Mouse (Mus musculus): ENCODE results near the gene 1700029P11Rik. TPM values are rescaled to one million over a fixed set of nuclear protein-coding genes. Genes with fewer than 3 reads are reported as not detected.

1700029P11Rik gene
- total and polyA plus RNA-seq, 2 experiments from 2014 or later, result not detected

DNA sequence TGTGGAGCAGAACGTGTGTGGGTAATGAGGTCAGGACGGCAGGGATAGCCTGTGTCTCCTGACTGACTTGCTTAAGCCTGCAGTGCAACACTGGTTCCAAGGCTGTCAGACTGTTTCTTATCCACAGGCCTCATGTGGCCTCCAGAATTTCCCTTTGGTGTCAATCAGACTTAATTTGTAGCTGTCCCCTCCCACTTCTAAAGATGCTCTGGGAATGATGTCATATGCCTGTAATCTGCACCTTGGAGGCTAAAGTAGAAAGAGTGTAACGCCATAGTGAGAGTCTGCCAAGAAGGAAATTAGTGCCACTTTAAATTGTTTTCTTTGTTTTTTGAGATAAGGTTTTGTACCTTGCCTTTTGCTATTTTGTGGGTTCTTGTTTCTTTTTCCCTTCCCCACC, 38.9 kb downstream of the 1700029P11Rik start:
- DNase-seq (no peak), ATAC-seq (no peak)
- 69% methylated on average over 3 of the region's 3 CpGs for WGBS

DNA sequence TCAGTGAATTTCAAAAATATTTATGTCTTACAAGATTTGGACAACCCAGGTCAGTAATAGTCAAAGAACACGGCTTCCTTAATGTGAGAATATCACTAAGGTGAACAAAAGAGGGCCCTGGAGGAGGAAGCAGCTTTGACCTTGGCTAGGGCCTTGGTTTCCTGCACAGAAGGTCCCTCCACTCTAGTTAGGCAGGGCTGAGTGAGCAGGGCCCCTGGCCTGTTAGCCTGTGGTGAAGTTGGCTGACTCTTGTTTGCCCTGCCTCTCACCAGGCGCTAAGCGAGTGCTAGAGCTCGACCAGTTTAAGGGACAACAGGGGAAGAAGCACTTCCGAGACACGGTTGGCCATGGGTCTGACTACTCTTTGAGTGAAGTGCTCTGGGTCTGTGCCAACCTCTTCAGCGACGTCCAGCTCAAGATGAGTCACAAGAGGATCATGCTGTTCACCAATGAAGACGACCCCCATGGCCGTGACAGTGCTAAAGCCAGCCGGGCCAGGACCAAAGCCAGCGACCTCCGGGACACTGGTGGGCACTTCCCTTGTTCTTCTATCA, 42.3 kb downstream of the 1700029P11Rik start:
- no peak for ATAC-seq
- H3K36me3 ChIP-seq (ENCODE audit: insufficient read depth), result peaks cover 55% of the 10 kb centered on the region

More for the DNA sequence above, 38.9 kb downstream of the 1700029P11Rik start:
- H3K4me1 ChIP-seq (ENCODE audit: insufficient read depth), result peaks cover 9% of the 10 kb centered on the region; the same call in 1 of the 2 replicates
- H3K27ac ChIP-seq (ENCODE audit: low read depth, low read length), result no peak overlapping the region
- H3K4me3 ChIP-seq (ENCODE audit: low read depth, low read length), result no peak overlapping the region
- H3K9me3 ChIP-seq (ENCODE audit: low read length), result no peaks in the 10 kb centered on the region
- no peak for TF ChIP-seq CTCF (IDR thresholded peaks at IDR 0.05; ENCODE audit: low read depth)
- H3K9ac ChIP-seq, result no peak overlapping the region
- H3K27me3 ChIP-seq (ENCODE audit: insufficient read depth, low read length), result no peaks in the 10 kb centered on the region
- no peak overlapping the region for H3K4me2 ChIP-seq (ENCODE audit: low read depth)
- peaks cover 22% of the 10 kb centered on the region for H3K36me3 ChIP-seq (ENCODE audit: insufficient read depth)

DNA sequence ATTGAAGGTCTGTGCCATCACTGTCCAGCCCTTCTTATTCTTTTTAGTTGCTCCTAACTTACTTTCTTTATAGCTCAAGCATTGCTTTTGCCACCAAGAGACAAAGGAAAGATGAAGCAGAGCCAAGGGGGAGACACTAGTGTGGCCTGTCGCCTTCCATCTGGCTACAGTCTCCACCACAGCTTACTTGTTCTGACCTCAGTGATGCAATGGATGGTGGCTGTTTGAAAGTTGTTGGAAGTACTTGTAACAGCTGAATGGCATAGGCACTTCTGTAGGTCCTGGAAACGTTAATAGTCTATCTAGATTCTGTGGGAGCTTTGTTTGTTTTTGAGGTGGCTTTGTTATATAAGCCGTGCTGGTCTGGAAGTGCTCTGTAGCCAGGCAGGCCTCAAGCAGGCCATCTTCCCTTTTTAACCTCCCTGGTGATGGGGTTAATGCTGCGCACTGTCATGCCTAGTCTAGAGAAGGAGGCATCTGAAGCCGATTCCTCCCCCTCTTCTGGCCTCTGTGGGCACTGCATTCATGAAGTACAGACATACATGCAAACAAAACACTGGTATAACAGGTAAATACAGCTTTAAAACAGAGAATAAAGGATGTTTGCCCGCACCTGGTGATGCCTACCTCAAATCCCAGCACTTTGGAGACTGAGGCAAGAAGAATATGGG, 43.8 kb downstream of the 1700029P11Rik start:
- 92% methylated on average over 6 of the region's 6 CpGs for WGBS

More for the DNA sequence above, 42.3 kb downstream of the 1700029P11Rik start:
- no peak overlapping the region for H3K9ac ChIP-seq
- H3K27ac ChIP-seq (ENCODE audit: low read depth, low read length), result no peak overlapping the region
- no peaks in the 10 kb centered on the region for H3K4me1 ChIP-seq (ENCODE audit: insufficient read depth)
- no peak for TF ChIP-seq CTCF (IDR thresholded peaks at IDR 0.05; ENCODE audit: low read depth)
- no peak overlapping the region for H3K4me2 ChIP-seq (ENCODE audit: low read depth)
- H3K27me3 ChIP-seq (ENCODE audit: insufficient read depth, low read length), result no peaks in the 10 kb centered on the region
- no peaks in the 10 kb centered on the region for H3K9me3 ChIP-seq (ENCODE audit: low read length)
- WGBS, result 87% methylated on average over 13 of the region's 13 CpGs
- DNase-seq, result no peak
- H3K4me3 ChIP-seq (ENCODE audit: low read depth, low read length), result no peak overlapping the region

DNA sequence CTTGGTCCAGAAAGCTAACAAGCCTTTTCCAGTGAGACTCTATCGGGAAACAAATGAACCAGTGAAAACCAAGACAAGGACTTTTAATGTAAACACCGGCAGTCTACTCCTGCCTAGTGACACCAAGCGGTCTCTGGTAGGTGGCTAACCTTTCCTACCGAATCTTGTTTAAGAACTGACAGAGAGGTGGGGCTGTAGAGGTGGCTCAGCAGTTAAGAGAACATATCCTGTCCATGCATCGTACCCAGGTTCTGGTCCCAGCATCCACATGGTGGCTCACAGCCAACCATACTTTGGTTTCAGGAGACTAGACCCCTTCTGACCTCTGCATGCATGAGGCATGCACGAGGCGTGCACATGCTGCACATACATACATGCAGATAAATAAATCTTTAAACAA, 46.9 kb downstream of the 1700029P11Rik start:
- no peak overlapping the region for H3K4me2 ChIP-seq (ENCODE audit: low read depth)
- no peak for TF ChIP-seq CTCF (IDR thresholded peaks at IDR 0.05; ENCODE audit: low read depth)
- no peaks in the 10 kb centered on the region for H3K27me3 ChIP-seq (ENCODE audit: insufficient read depth, low read length)
- no peaks in the 10 kb centered on the region for H3K4me1 ChIP-seq (ENCODE audit: insufficient read depth)
- DNase-seq (no peak), ATAC-seq (no peak)
- no peak overlapping the region for H3K27ac ChIP-seq (ENCODE audit: low read depth, low read length)
- H3K9ac ChIP-seq, result no peak overlapping the region
- no peaks in the 10 kb centered on the region for H3K9me3 ChIP-seq (ENCODE audit: low read length)
- H3K4me3 ChIP-seq (ENCODE audit: low read depth, low read length), result no peak overlapping the region
- peaks cover 93% of the 10 kb centered on the region for H3K36me3 ChIP-seq (ENCODE audit: insufficient read depth)
- WGBS, result 95% methylated on average over 7 of the region's 7 CpGs

More for the DNA sequence above, 43.8 kb downstream of the 1700029P11Rik start:
- Histone ChIP-seq H3K9ac (no peak overlapping the region), H3K27me3 (ENCODE audit: insufficient read depth, low read length) (no peaks in the 10 kb centered on the region), H3K4me3 (ENCODE audit: low read depth, low read length) (no peak overlapping the region), H3K36me3 (ENCODE audit: insufficient read depth) (peaks cover 66% of the 10 kb centered on the region), H3K4me2 (ENCODE audit: low read depth) (no peak overlapping the region), H3K4me1 (ENCODE audit: insufficient read depth) (no peaks in the 10 kb centered on the region), H3K9me3 (ENCODE audit: low read length) (no peaks in the 10 kb centered on the region), H3K27ac (ENCODE audit: low read depth, low read length) (no peak overlapping the region)
- ATAC-seq, result no peak
- no peak for TF ChIP-seq CTCF (IDR thresholded peaks at IDR 0.05; ENCODE audit: low read depth)
- no peak for DNase-seq

DNA sequence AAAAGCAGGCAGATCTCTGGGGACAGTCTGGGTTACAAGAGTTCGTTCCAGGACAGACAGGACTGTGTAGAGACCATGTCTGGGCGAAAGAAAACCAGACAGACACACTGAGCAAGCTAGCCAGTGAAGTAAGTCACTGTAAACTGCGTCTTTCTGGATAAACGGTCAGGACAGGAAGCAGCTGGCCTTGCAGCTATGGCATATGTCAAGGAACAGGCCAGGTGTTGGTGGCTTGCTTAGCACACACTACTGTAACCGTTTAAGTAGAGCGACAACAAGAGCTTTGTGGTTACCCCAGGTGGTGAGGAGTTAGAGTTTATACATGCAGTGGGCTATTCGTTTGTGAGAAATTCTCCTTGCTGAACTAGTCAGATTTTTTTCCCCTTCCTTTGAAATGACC, 47.4 kb downstream of the 1700029P11Rik start:
- Histone ChIP-seq H3K4me2 (ENCODE audit: low read depth) (no peak overlapping the region), H3K9me3 (ENCODE audit: low read length) (no peaks in the 10 kb centered on the region), H3K9ac (no peak overlapping the region), H3K36me3 (ENCODE audit: insufficient read depth) (peaks cover 91% of the 10 kb centered on the region), H3K27ac (ENCODE audit: low read depth, low read length) (no peak overlapping the region), H3K4me3 (ENCODE audit: low read depth, low read length) (no peak overlapping the region), H3K27me3 (ENCODE audit: insufficient read depth, low read length) (no peaks in the 10 kb centered on the region), H3K4me1 (ENCODE audit: insufficient read depth) (no peaks in the 10 kb centered on the region)
- TF ChIP-seq CTCF (IDR thresholded peaks at IDR 0.05; ENCODE audit: low read depth), result no peak
- DNase-seq (no peak), ATAC-seq (no peak)
- 94% methylated on average over 7 of the region's 7 CpGs for WGBS

Other genes with a start within 250 kb of the 1700029P11Rik start
- gene Zc3h7b, start 235.5 kb upstream of the 1700029P11Rik start, total RNA-seq (2014; rRNA removed), result 121 and 131 TPM in 2 replicates
- 38.6 and 41.3 TPM in 2 replicates for gene Zc3h7b, start 235.5 kb upstream of the 1700029P11Rik start, polyA plus RNA-seq (2015; fragmentation: Nextera tagmentation; extraction: Ambion mirVana)
- gene Rangap1, start 235.0 kb upstream of the 1700029P11Rik start, total RNA-seq (2014; rRNA removed), result 146 and 163 TPM in 2 replicates
- 107 and 133 TPM in 2 replicates for gene Rangap1, start 235.0 kb upstream of the 1700029P11Rik start, polyA plus RNA-seq (2015; fragmentation: Nextera tagmentation; extraction: Ambion mirVana)
- 60.2 and 71.8 TPM in 2 replicates for gene Tef, start 178.1 kb upstream of the 1700029P11Rik start, total RNA-seq (2014; rRNA removed)
- 21.9 and 27.8 TPM in 2 replicates for gene Tef, start 178.1 kb upstream of the 1700029P11Rik start, polyA plus RNA-seq (2015; fragmentation: Nextera tagmentation; extraction: Ambion mirVana)
- 9.2 and 13.0 TPM in 2 replicates for gene Tob2, start 121.7 kb upstream of the 1700029P11Rik start, total RNA-seq (2014; rRNA removed)
- 11.4 TPM in 2 replicates for gene Tob2, start 121.7 kb upstream of the 1700029P11Rik start, polyA plus RNA-seq (2015; fragmentation: Nextera tagmentation; extraction: Ambion mirVana)
- gene Phf5a, start 108.6 kb upstream of the 1700029P11Rik start, total RNA-seq (2014; rRNA removed), result 41.5 and 48.5 TPM in 2 replicates
- gene Phf5a, start 108.6 kb upstream of the 1700029P11Rik start, polyA plus RNA-seq (2015; fragmentation: Nextera tagmentation; extraction: Ambion mirVana), result 107 and 112 TPM in 2 replicates
- 354 and 357 TPM in 2 replicates for gene Aco2, start 108.2 kb upstream of the 1700029P11Rik start, total RNA-seq (2014; rRNA removed)
- gene Aco2, start 108.2 kb upstream of the 1700029P11Rik start, polyA plus RNA-seq (2015; fragmentation: Nextera tagmentation; extraction: Ambion mirVana), result 234 and 251 TPM in 2 replicates
- 52.8 and 62.5 TPM in 2 replicates for gene Polr3h, start 54.3 kb upstream of the 1700029P11Rik start, total RNA-seq (2014; rRNA removed)
- gene Polr3h, start 54.3 kb upstream of the 1700029P11Rik start, polyA plus RNA-seq (2015; fragmentation: Nextera tagmentation; extraction: Ambion mirVana), result 105 and 113 TPM in 2 replicates
- 88.9 and 118 TPM in 2 replicates for gene Csdc2, start 43.8 kb upstream of the 1700029P11Rik start, total RNA-seq (2014; rRNA removed)
- gene Csdc2, start 43.8 kb upstream of the 1700029P11Rik start, polyA plus RNA-seq (2015; fragmentation: Nextera tagmentation; extraction: Ambion mirVana), result 178 and 273 TPM in 2 replicates
- gene Pmm1, start 19.6 kb upstream of the 1700029P11Rik start, total RNA-seq (2014; rRNA removed), result 162 and 181 TPM in 2 replicates
- 132 and 140 TPM in 2 replicates for gene Pmm1, start 19.6 kb upstream of the 1700029P11Rik start, polyA plus RNA-seq (2015; fragmentation: Nextera tagmentation; extraction: Ambion mirVana)
- 28.4 and 34.8 TPM in 2 replicates for gene Xrcc6, start 7.3 kb downstream of the 1700029P11Rik start, total RNA-seq (2014; rRNA removed)
- gene Xrcc6, start 7.3 kb downstream of the 1700029P11Rik start, polyA plus RNA-seq (2015; fragmentation: Nextera tagmentation; extraction: Ambion mirVana), result 25.6 and 29.5 TPM in 2 replicates
- 17.5 and 21.2 TPM in 2 replicates for gene Desi1, start 53.3 kb downstream of the 1700029P11Rik start, total RNA-seq (2014; rRNA removed)
- gene Desi1, start 53.3 kb downstream of the 1700029P11Rik start, polyA plus RNA-seq (2015; fragmentation: Nextera tagmentation; extraction: Ambion mirVana), result 31.8 and 40.1 TPM in 2 replicates
- 155 and 174 TPM in 2 replicates for gene Snu13, start 67.1 kb downstream of the 1700029P11Rik start, total RNA-seq (2014; rRNA removed)
- gene Snu13, start 67.1 kb downstream of the 1700029P11Rik start, polyA plus RNA-seq (2015; fragmentation: Nextera tagmentation; extraction: Ambion mirVana), result 283 and 337 TPM in 2 replicates
- not detected in 2 replicates for gene 4930407I10Rik, start 78.6 kb downstream of the 1700029P11Rik start, total RNA-seq (2014; rRNA removed)
- gene 4930407I10Rik, start 78.6 kb downstream of the 1700029P11Rik start, polyA plus RNA-seq (2015; fragmentation: Nextera tagmentation; extraction: Ambion mirVana), result not detected in 2 replicates
- 0.10 TPM in 1 of 2 replicates, not detected in the other for gene Mei1, start 89.5 kb downstream of the 1700029P11Rik start, total RNA-seq (2014; rRNA removed)
- 0.10 and 0.11 TPM in 2 replicates for gene Mei1, start 89.5 kb downstream of the 1700029P11Rik start, polyA plus RNA-seq (2015; fragmentation: Nextera tagmentation; extraction: Ambion mirVana)
- 13.0 and 14.7 TPM in 2 replicates for gene Ccdc134, start 147.4 kb downstream of the 1700029P11Rik start, total RNA-seq (2014; rRNA removed)
- 6.7 and 6.8 TPM in 2 replicates for gene Ccdc134, start 147.4 kb downstream of the 1700029P11Rik start, polyA plus RNA-seq (2015; fragmentation: Nextera tagmentation; extraction: Ambion mirVana)
- gene Srebf2, start 166.6 kb downstream of the 1700029P11Rik start, total RNA-seq (2014; rRNA removed), result 121 and 171 TPM in 2 replicates
- 147 and 193 TPM in 2 replicates for gene Srebf2, start 166.6 kb downstream of the 1700029P11Rik start, polyA plus RNA-seq (2015; fragmentation: Nextera tagmentation; extraction: Ambion mirVana)
- 4.7 and 6.3 TPM in 2 replicates for gene Shisa8, start 232.3 kb downstream of the 1700029P11Rik start, total RNA-seq (2014; rRNA removed)
- gene Shisa8, start 232.3 kb downstream of the 1700029P11Rik start, polyA plus RNA-seq (2015; fragmentation: Nextera tagmentation; extraction: Ambion mirVana), result 1.8 and 2.7 TPM in 2 replicates
- 0.24 and 0.62 TPM in 2 replicates for gene Tnfrsf13c, start 243.8 kb downstream of the 1700029P11Rik start, total RNA-seq (2014; rRNA removed)
- gene Tnfrsf13c, start 243.8 kb downstream of the 1700029P11Rik start, polyA plus RNA-seq (2015; fragmentation: Nextera tagmentation; extraction: Ambion mirVana), result 0.44 and 0.47 TPM in 2 replicates

Data from forebrain, postnatal 0 days (tissue).